Mouse (Mus musculus) neural tube, embryonic 15.5 days (tissue): ENCODE measurements around the gene Mccc1. TPM values are rescaled to one million over a fixed set of nuclear protein-coding genes. Genes with fewer than 3 reads are reported as not detected.

Experiments used
- ATAC-seq: fragments of 200-750 bp; cut with Nextera tagmentation; 2 replicates; pipeline ENCODE4 v1.8.0; 2017; ENCODE audit warnings: mild to moderate bottlenecking, moderate TSS enrichment, moderate library complexity; ENCODE audit not compliant: low FRiP score
- H3K27ac ChIP-seq: fragments of 300-500 bp; sonication (generic); replicated peaks from 2 replicates; pipeline ENCODE4 v1.5.1; 2015; ENCODE audit warnings: mild to moderate bottlenecking, inconsistent platforms
- H3K27me3 ChIP-seq: fragments of 300-500 bp; sonication (generic); replicated peaks from 2 replicates; pipeline ENCODE4 v1.6.1; 2015; ENCODE audit warnings: inconsistent platforms
- H3K36me3 ChIP-seq: fragments of 300-500 bp; sonication (generic); 2 replicates; pipeline ENCODE4 v1.6.1; 2015; ENCODE audit warnings: inconsistent platforms
- H3K4me1 ChIP-seq: fragments of 300-500 bp; sonication (generic); 2 replicates; pipeline ENCODE4 v1.6.1; 2015; ENCODE audit warnings: inconsistent platforms
- H3K4me2 ChIP-seq: fragments of 300-500 bp; sonication (generic); 2 replicates; pipeline ENCODE4 v1.6.1; 2015; ENCODE audit warnings: inconsistent platforms, mild to moderate bottlenecking, moderate library complexity
- H3K4me3 ChIP-seq: fragments of 300-500 bp; sonication (generic); replicated peaks from 2 replicates; pipeline ENCODE4 v1.5.1; 2015; ENCODE audit warnings: mild to moderate bottlenecking, inconsistent platforms
- H3K9ac ChIP-seq: fragments of 300-500 bp; sonication (generic); replicated peaks from 2 replicates; pipeline ENCODE4 v1.6.1; 2015; ENCODE audit warnings: mild to moderate bottlenecking, inconsistent platforms
- H3K9me3 ChIP-seq: fragments of 300-500 bp; sonication (generic); replicated peaks from 2 replicates; pipeline ENCODE4 v1.6.1; 2016; ENCODE audit warnings: inconsistent platforms
- WGBS: fragments of 180-500 bp; shearing (Covaris S2); methylation state at CpG from one replicate; pipeline ENCODE4 v1.1.7; 2015; ENCODE audit warnings: mixed read lengths; 5-methylcytosine and 5-hydroxymethylcytosine counted together
- polyA plus RNA-seq: library from polyadenylated mRNA; unstranded; fragments of >200 nt; fragmentation: Nextera tagmentation; extraction: Ambion mirVana; gene quantifications from 2 replicates; pipeline ENCODE4 v1.2.1, GENCODE M21; 2015

The Mccc1 gene
- polyA plus RNA-seq, 1 experiment from 2014 or later: 29.0 TPM

- under 1% methylated on average over 58 of the region's 73 CpGs for WGBS
- Histone ChIP-seq H3K36me3 (0 out of 2 replicates have a peak, but pooled peaks cover 3% of the 10 kb centered on the region), H3K27me3 (no peaks in the 10 kb centered on the region), H3K27ac (peak overlapping the region; percentile 84), H3K9ac (peak overlapping the region; percentile 97), H3K9me3 (no peaks in the 10 kb centered on the region), H3K4me3 (peak overlapping the region; percentile 93), H3K4me2 (peak overlapping the region; percentile 69), H3K4me1 (peaks cover 30% of the 10 kb centered on the region)
- ATAC-seq: peak; percentile 95
Observed at GRCm38 (mm10) chr3:35932735-35933404, 67.6 kb downstream of the Mccc1 start.

GRCm38 (mm10) chr3:35931896-35932727 is 68.4 kb downstream of the Mccc1 start:
- Histone ChIP-seq H3K9me3 (no peaks in the 10 kb centered on the region), H3K27me3 (no peaks in the 10 kb centered on the region), H3K4me1 (peaks cover 30% of the 10 kb centered on the region), H3K36me3 (0 out of 2 replicates have a peak, but pooled peaks cover 3% of the 10 kb centered on the region), H3K4me2 (peak overlapping the region; percentile 69), H3K4me3 (peak overlapping the region; percentile 93), H3K9ac (peak overlapping the region; percentile 97), H3K27ac (peak overlapping the region; percentile 84)
- WGBS: under 1% methylated on average over 54 of the region's 65 CpGs
- peak; percentile 72 for ATAC-seq

DNA sequence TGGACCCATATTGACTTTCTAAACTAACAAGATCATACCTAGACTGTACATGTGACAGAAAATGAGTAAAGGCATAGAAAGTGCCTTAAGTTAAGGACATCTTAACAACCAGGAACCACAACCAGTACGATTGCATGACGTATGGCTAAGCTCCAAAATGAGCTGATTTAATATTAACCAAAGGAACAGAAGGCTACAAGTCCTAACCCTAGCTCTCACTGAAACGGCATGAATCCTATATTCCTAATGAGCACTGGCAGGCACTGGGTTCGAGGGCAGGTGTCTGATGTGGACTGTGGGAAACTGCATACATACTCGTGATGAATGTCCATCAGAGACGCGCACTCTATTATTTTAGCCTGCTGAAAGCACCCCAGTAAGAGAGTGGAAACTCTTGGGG is 69.1 kb downstream of the Mccc1 start:
- peak overlapping the region; percentile 93 for H3K4me3 ChIP-seq
- ATAC-seq: no peak
- peaks cover 30% of the 10 kb centered on the region for H3K4me1 ChIP-seq
- H3K27me3 ChIP-seq: no peaks in the 10 kb centered on the region
- H3K9ac ChIP-seq: 0 out of 2 replicates have a peak overlapping the region, but pooled peaks have one; percentile 97
- H3K9me3 ChIP-seq: no peaks in the 10 kb centered on the region
- peak overlapping the region; percentile 69 for H3K4me2 ChIP-seq
- 27% methylated on average over 7 of the region's 7 CpGs for WGBS
- 0 out of 2 replicates have a peak, but pooled peaks cover 3% of the 10 kb centered on the region for H3K36me3 ChIP-seq
- no peak overlapping the region for H3K27ac ChIP-seq

GRCm38 (mm10) chr3:35929831-35930230 is 70.6 kb downstream of the Mccc1 start:
- Histone ChIP-seq H3K4me1 (peaks cover 30% of the 10 kb centered on the region), H3K4me2 (no peak overlapping the region), H3K36me3 (0 out of 2 replicates have a peak, but pooled peaks cover 3% of the 10 kb centered on the region), H3K4me3 (no peak overlapping the region), H3K27ac (no peak overlapping the region), H3K9me3 (no peaks in the 10 kb centered on the region), H3K27me3 (no peaks in the 10 kb centered on the region), H3K9ac (no peak overlapping the region)
- no peak for ATAC-seq
- WGBS: 74% methylated on average over 8 of the region's 8 CpGs

GRCm38 (mm10) chr3:35929406-35929805 is 71.1 kb downstream of the Mccc1 start:
- H3K9me3 ChIP-seq: no peaks in the 10 kb centered on the region
- ATAC-seq: no peak
- H3K36me3 ChIP-seq: no peaks in the 10 kb centered on the region
- no peak overlapping the region for H3K4me2 ChIP-seq
- H3K9ac ChIP-seq: no peak overlapping the region
- 69% methylated on average over 3 of the region's 3 CpGs for WGBS
- H3K4me3 ChIP-seq: no peak overlapping the region
- H3K4me1 ChIP-seq: peaks cover 28% of the 10 kb centered on the region
- no peak overlapping the region for H3K27ac ChIP-seq
- no peaks in the 10 kb centered on the region for H3K27me3 ChIP-seq

DNA sequence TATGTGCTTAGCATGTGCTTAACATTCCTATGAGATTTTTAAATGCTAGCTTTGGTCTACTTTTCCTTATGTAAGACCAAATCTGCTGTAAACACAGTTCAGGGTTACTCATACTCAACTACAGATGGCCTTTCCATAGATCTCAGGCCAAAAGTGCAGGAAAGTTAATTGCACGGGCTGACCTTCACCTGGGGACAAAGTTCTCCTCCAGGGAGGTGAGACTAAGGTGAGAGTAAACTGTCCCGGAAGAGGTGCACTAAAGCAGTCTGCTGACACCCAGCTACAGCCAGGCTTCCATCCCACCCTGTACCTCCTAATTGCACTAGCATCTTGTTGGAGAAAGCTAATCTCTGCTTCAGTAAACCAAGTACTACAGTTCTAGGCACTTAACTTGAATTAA is 74.6 kb downstream of the Mccc1 start:
- WGBS: 85% methylated on average over 2 of the region's 2 CpGs
- no peaks in the 10 kb centered on the region for H3K36me3 ChIP-seq
- no peak overlapping the region for H3K27ac ChIP-seq
- H3K4me3 ChIP-seq: no peak overlapping the region
- H3K9me3 ChIP-seq: no peaks in the 10 kb centered on the region
- no peaks in the 10 kb centered on the region for H3K27me3 ChIP-seq
- H3K9ac ChIP-seq: no peak overlapping the region
- no peak overlapping the region for H3K4me2 ChIP-seq
- H3K4me1 ChIP-seq: peaks cover 12% of the 10 kb centered on the region
- no peak for ATAC-seq

- H3K9me3 ChIP-seq: no peaks in the 10 kb centered on the region
- no peaks in the 10 kb centered on the region for H3K36me3 ChIP-seq
- H3K4me3 ChIP-seq: no peak overlapping the region
- H3K27ac ChIP-seq: no peak overlapping the region
- ATAC-seq: no peak
- H3K4me2 ChIP-seq: no peak overlapping the region
- H3K9ac ChIP-seq: no peak overlapping the region
- WGBS: 75% methylated on average over 3 of the region's 3 CpGs
- H3K27me3 ChIP-seq: no peaks in the 10 kb centered on the region
- 0 out of 2 replicates have a peak, but pooled peaks cover 3% of the 10 kb centered on the region for H3K4me1 ChIP-seq
Observed at GRCm38 (mm10) chr3:35924007-35924406, 76.5 kb downstream of the Mccc1 start.

DNA sequence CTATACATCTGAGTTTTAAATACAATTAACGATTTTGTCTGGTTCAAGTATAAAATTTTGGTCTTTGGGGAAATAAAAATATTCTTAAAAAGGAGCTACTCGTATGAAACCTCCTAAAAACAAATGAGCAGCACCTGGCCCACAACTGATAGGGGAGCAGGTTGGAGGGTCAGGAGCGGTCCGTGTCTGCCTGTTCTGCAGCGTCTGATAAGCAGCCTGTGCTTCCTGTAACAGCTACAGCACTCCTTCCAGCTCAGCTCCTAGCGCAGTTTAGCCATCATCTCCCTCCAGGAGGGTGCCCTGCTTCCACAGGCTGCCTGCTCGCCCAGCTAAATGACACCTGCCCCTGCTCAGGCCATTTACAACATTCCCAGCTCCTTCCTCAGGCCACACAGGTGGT is 77.0 kb downstream of the Mccc1 start:
- 0 out of 2 replicates have a peak, but pooled peaks cover 3% of the 10 kb centered on the region for H3K4me1 ChIP-seq
- no peak overlapping the region for H3K27ac ChIP-seq
- no peaks in the 10 kb centered on the region for H3K9me3 ChIP-seq
- H3K27me3 ChIP-seq: no peaks in the 10 kb centered on the region
- H3K4me3 ChIP-seq: no peak overlapping the region
- H3K9ac ChIP-seq: no peak overlapping the region
- ATAC-seq: no peak
- H3K4me2 ChIP-seq: no peak overlapping the region
- H3K36me3 ChIP-seq: no peaks in the 10 kb centered on the region
- WGBS: 53% methylated on average over 7 of the region's 7 CpGs

DNA sequence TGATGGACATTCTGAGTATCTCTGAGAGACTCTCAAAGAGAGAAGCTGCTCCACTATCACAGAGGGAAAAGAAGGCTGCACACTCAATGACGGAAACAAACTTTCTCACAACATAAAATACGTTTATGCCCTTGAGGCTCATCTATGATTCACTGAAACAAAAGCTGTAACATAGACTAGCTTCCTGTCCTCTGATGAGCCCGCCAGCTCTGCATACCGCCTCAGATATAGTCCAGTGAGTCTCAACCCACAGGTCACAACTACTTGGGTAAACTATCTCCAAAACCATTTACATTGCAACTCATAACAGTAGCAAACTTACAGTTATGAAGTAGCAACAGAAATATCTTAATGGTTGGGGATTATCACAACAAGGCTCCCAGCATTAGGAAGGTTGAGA is 78.0 kb downstream of the Mccc1 start:
- WGBS: 78% methylated on average over 4 of the region's 4 CpGs
- Histone ChIP-seq H3K4me2 (no peak overlapping the region), H3K27me3 (no peaks in the 10 kb centered on the region), H3K36me3 (no peaks in the 10 kb centered on the region), H3K4me3 (no peak overlapping the region), H3K27ac (no peak overlapping the region), H3K4me1 (0 out of 2 replicates have a peak, but pooled peaks cover 3% of the 10 kb centered on the region), H3K9me3 (no peaks in the 10 kb centered on the region), H3K9ac (no peak overlapping the region)
- no peak for ATAC-seq

- ATAC-seq: no peak
- WGBS: 91% methylated on average over 3 of the region's 3 CpGs
- Histone ChIP-seq H3K27me3 (no peaks in the 10 kb centered on the region), H3K4me2 (no peak overlapping the region), H3K9me3 (no peaks in the 10 kb centered on the region), H3K4me1 (0 out of 2 replicates have a peak, but pooled peaks cover 3% of the 10 kb centered on the region), H3K27ac (no peak overlapping the region), H3K4me3 (no peak overlapping the region), H3K36me3 (peaks cover 27% of the 10 kb centered on the region), H3K9ac (no peak overlapping the region)
Observed at GRCm38 (mm10) chr3:35918229-35918628, 82.2 kb downstream of the Mccc1 start.
